Mouse (Mus musculus) bone marrow macrophage, adult 2 months (primary cell): ENCODE measurements around the gene Gm498.

ENCODE experiments used
- CTCF ChIP-seq: IDR thresholded peaks from 2 replicates; pipeline ENCODE4 v1.5.1; 2012; ENCODE audit warnings: low read depth, mild to moderate bottlenecking, low read length, moderate library complexity
- POLR2A ChIP-seq: IDR thresholded peaks from 2 replicates; pipeline ENCODE4 v1.6.1; 2012; ENCODE audit warnings: mild to moderate bottlenecking, low read depth, low read length, borderline replicate concordance

DNA sequence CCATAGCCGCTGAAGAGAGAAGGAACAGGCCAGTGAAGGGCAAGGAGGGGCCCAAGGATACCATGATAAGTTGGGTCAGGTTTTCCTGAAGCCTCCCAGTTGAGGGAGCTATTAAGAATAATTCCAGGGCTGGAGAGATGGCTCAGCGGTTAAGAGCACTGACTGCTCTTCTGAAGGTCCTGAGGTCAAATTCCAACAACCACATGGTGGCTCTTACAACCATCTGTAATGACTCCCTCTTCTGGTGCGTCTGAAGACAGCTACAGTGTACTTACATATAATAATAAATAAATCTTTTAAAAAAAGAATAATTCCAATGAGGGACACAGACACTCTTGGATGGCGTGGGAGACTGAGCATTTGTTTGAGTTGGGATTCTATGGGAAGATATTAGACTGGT is 47.4 kb upstream of the Gm498 start:
- TF ChIP-seq CTCF (no peak), POLR2A (no peak)
